Comparison of ENCODE assay signal across 19 mouse cellular contexts in genomic region chr11:43417201-43417600, GRCm38 (mm10). TPM values are rescaled to one million over a fixed set of nuclear protein-coding genes. Genes with fewer than 3 reads are reported as not detected.
DNase-seq lines count a peak whose midpoint lies in the region; ATAC-seq lines count a peak whose summit lies in the region.
"Had no signal": no experiment of that assay in that cellular context is flagged by ENCODE, and none has a peak within 500 bp of the region (broad histone marks: within the 10 kb centered on the region; RNA-seq: fewer than 3 reads in every experiment).

No protein-coding gene starts in this region.

- ATAC-seq in midbrain, embryonic 12.5 days (ENCODE audit: low FRiP score, low read depth): peak; percentile 56; the same call in 1 of the 2 replicates
- ATAC-seq: forebrain, embryonic 14.5 days had no signal

- no peak overlapping the region for H3K27ac ChIP-seq in midbrain, embryonic 12.5 days (replicated peaks)
- H3K27ac ChIP-seq: embryonic facial prominence, embryonic 15.5 days; heart, embryonic 10.5 days; left cerebral cortex, adult 2 months had no signal

- DNase-seq in heart, adult 11 months: peak; percentile 78
- DNase-seq in heart, postnatal 36 days: no peak
- peak; percentile 10 for DNase-seq in right cerebral cortex, postnatal 25 days
- DNase-seq in right cerebral cortex, adult 2 months (ENCODE audit: low spot score in 2 of 2): no peak
- no peak for DNase-seq in layer of hippocampus, postnatal 14 days (ENCODE audit: low spot score in 2 of 2)
- DNase-seq in adrenal gland, postnatal 25 days: no peak
- DNase-seq in layer of hippocampus, postnatal 10 days (ENCODE audit: low spot score in 2 of 2): no peak
- DNase-seq: adrenal gland, adult 2 months; cerebellum, postnatal 25 days; gastrocnemius, postnatal 10 days; lung, embryonic 14.5 days; right cerebral cortex, adult 18-20 months had no signal

- no peaks in the 10 kb centered on the region; the same call in 1 of the 2 replicates for H3K4me1 ChIP-seq in midbrain, embryonic 12.5 days
- H3K4me1 ChIP-seq: embryonic facial prominence, embryonic 15.5 days had no signal

- no peak overlapping the region for H3K4me2 ChIP-seq in midbrain, embryonic 12.5 days (replicated peaks)
- H3K4me2 ChIP-seq: embryonic facial prominence, embryonic 15.5 days; lung, embryonic 14.5 days had no signal

- 43% methylated on average over 7 of the region's 7 CpGs for WGBS in midbrain, embryonic 12.5 days

- H3K36me3 ChIP-seq in midbrain, embryonic 12.5 days: no peaks in the 10 kb centered on the region

- intact Hi-C loops in heart, postnatal 36 days (cut with DNase I): loop anchor here (10.0 kb wide), 1 partner anchor 202 kb away; no protein-coding TSS in a partner anchor

- no peak overlapping the region for H3K4me3 ChIP-seq in midbrain, embryonic 12.5 days
- H3K4me3 ChIP-seq: embryonic facial prominence, embryonic 15.5 days; heart, embryonic 10.5 days; left cerebral cortex, adult 2 months had no signal

- no peaks in the 10 kb centered on the region for H3K27me3 ChIP-seq in midbrain, embryonic 12.5 days
- H3K27me3 ChIP-seq: embryonic facial prominence, embryonic 15.5 days had no signal

- H3K9me3 ChIP-seq in midbrain, embryonic 12.5 days: no peaks in the 10 kb centered on the region
- H3K9me3 ChIP-seq: embryonic facial prominence, embryonic 15.5 days; heart, embryonic 10.5 days had no signal

- H3K9ac ChIP-seq in midbrain, embryonic 12.5 days (replicated peaks): no peak overlapping the region
- H3K9ac ChIP-seq: embryonic facial prominence, embryonic 15.5 days; lung, embryonic 14.5 days had no signal

RNA-seq across cellular contexts. Expression of gene Pttg1, which starts 8.8 kb away (rescaled TPM):
- 10 to 100 TPM; 77.7 to 78.6 TPM for total RNA-seq in heart, postnatal 36 days (2021)
- polyA plus RNA-seq in midbrain, embryonic 12.5 days (2016; fragmentation: Nextera tagmentation; extraction: Ambion mirVana): 73.3 and 76.1 TPM in 2 replicates
- 10 to 100 TPM; 21.2 to 24.3 TPM for total RNA-seq in layer of hippocampus, postnatal 14 days (2021)
- 39.1 and 47.9 TPM in 2 replicates for total RNA-seq in adrenal gland, postnatal 25 days (2021)
- 10 to 100 TPM; 21.3 to 23.2 TPM for total RNA-seq in layer of hippocampus, postnatal 10 days (2021)

RNA-seq across cellular contexts. Expression of gene Slu7, which starts 16.3 kb away (rescaled TPM):
- 10 to 100 TPM; 27.4 to 31.4 TPM for total RNA-seq in heart, postnatal 36 days (2021)
- polyA plus RNA-seq in midbrain, embryonic 12.5 days (2016; fragmentation: Nextera tagmentation; extraction: Ambion mirVana): 66.7 and 73.5 TPM in 2 replicates
- 10 to 100 TPM; 43.5 to 45.0 TPM for total RNA-seq in layer of hippocampus, postnatal 14 days (2021)
- 41.8 and 48.1 TPM in 2 replicates for total RNA-seq in adrenal gland, postnatal 25 days (2021)
- total RNA-seq in layer of hippocampus, postnatal 10 days (2021): 10 to 100 TPM; 39.4 to 43.8 TPM

RNA-seq across cellular contexts. Expression of gene C1qtnf2, which starts 56.9 kb away (rescaled TPM):
- 1 to 10 TPM; 5.5 to 6.2 TPM for total RNA-seq in heart, postnatal 36 days (2021)
- 3.7 and 4.5 TPM in 2 replicates for polyA plus RNA-seq in midbrain, embryonic 12.5 days (2016; fragmentation: Nextera tagmentation; extraction: Ambion mirVana)
- 1 to 10 TPM; 3.1 to 3.6 TPM for total RNA-seq in layer of hippocampus, postnatal 14 days (2021)
- 4.2 and 6.7 TPM in 2 replicates for total RNA-seq in adrenal gland, postnatal 25 days (2021)
- 1 to 10 TPM; 6.8 to 7.4 TPM for total RNA-seq in layer of hippocampus, postnatal 10 days (2021)
- total RNA-seq: ES-E14; megakaryocyte progenitor cell, adult 5-6 weeks had no signal

Comparison
In these comparisons a context has a peak if more than half of its experiments do, and no peak if none do; other contexts are left out.
1. DNase-seq: peak in heart, adult 11 months (single experiment) and right cerebral cortex, postnatal 25 days (single experiment); none in heart, postnatal 36 days (0 of 2), right cerebral cortex, adult 2 months (0 of 2), layer of hippocampus, postnatal 14 days (0 of 2), adrenal gland, postnatal 25 days (single experiment) and layer of hippocampus, postnatal 10 days (0 of 2).